Mouse (Mus musculus) splenic B cell, adult 2 months (primary cell): ENCODE measurements around the gene Nagpa.
A peak's percentile ranks its signal among the peaks of the same experiment; 100 is the strongest.
"Not testable (repeated sequence)": the region's sequence is repeated elsewhere in the genome, so short reads cannot be mapped to it uniquely, and the experiment has no call there.

ENCODE experiments used
- DNase-seq: peaks from one replicate; pipeline ENCODE4 v3.0.0-alpha.2; 2011; ENCODE audit warnings: low read depth, low spot score
- H3K27me3 ChIP-seq: 2 replicates; pipeline ENCODE4 v1.6.1; 2012; ENCODE audit warnings: mild to moderate bottlenecking, low read length, moderate library complexity, mixed read lengths; ENCODE audit not compliant: control insufficient read depth, poor library complexity, insufficient read depth, severe bottlenecking
- H3K36me3 ChIP-seq: 2 replicates; pipeline ENCODE4 v1.6.1; 2012; ENCODE audit warnings: mild to moderate bottlenecking, low read length, moderate library complexity, mixed read lengths; ENCODE audit not compliant: control insufficient read depth, poor library complexity, insufficient read depth, severe bottlenecking

The Nagpa gene

GRCm38 (mm10) chr16:5203668-5204433, at the start of gene Nagpa:
Nagpa (minus strand) TSS chr16:5204012.
- DNase-seq, result peak; percentile 84
- H3K36me3 ChIP-seq, result 0 out of 2 replicates have a peak, but pooled peaks cover 1% of the 10 kb centered on the region
- H3K27me3 ChIP-seq, result no peaks in the 10 kb centered on the region

DNA sequence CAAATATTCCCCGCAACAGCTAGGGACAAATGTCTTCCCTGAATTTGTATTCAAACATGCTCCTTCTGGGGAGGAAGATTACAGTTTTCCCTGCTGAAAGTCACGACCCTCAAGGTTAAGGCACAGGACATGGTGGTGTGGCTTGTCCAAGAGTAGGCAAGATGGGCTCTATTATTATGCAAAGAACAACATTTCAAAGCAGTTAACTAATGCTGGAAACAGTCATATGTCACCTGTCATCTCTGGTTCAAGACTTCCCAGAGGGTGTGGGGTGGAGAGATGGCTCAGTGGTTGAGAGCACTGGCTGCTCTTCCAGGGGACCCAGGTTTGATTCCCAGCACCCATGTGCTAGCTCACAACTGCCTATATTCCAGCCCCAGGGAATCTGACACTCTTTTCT, 48.4 kb upstream of the Nagpa start:
- H3K36me3 ChIP-seq, result peaks cover 2% of the 10 kb centered on the region; the same call in 1 of the 2 replicates
- H3K27me3 ChIP-seq, result no peaks in the 10 kb centered on the region
- no peak for DNase-seq

GRCm38 (mm10) chr16:5250891-5251290, 47.1 kb upstream of the Nagpa start:
- H3K27me3 ChIP-seq, result no peaks in the 10 kb centered on the region
- H3K36me3 ChIP-seq, result peaks cover 2% of the 10 kb centered on the region; the same call in 1 of the 2 replicates
- DNase-seq, result no peak

DNA sequence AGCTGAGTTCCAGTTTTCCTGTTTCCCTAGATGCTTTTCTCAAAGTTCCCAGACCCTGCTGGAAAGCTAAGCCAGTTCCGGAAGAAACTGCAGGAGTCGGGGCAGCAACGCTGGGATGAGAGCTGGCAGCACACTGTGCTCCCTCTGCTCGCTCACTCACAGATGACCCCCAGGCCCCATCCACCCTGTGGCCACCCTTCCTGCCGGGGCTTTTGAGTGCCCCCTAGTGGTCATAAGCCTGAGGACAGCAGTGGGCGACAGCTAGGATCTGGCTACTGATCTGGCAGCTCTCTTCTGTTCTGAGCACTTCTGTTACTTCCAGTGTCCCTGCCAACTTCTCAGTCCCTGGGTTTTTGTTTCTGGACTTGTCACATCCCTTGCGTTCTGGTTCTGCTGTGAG, 40.6 kb upstream of the Nagpa start:
- peaks cover 3% of the 10 kb centered on the region for H3K36me3 ChIP-seq
- DNase-seq, result peak; percentile 74
- no peaks in the 10 kb centered on the region for H3K27me3 ChIP-seq

GRCm38 (mm10) chr16:5242882-5243281, 39.1 kb upstream of the Nagpa start:
- no peak for DNase-seq
- no peaks in the 10 kb centered on the region for H3K27me3 ChIP-seq
- H3K36me3 ChIP-seq, result peaks cover 2% of the 10 kb centered on the region

GRCm38 (mm10) chr16:5242355-5242754, 38.5 kb upstream of the Nagpa start:
- no peaks in the 10 kb centered on the region for H3K27me3 ChIP-seq
- H3K36me3 ChIP-seq, result peaks cover 2% of the 10 kb centered on the region
- DNase-seq, result no peak

- no peaks in the 10 kb centered on the region for H3K36me3 ChIP-seq
- H3K27me3 ChIP-seq, result no peaks in the 10 kb centered on the region
- peak; percentile 95 for DNase-seq
These were observed 29.9 kb upstream of the Nagpa start, which contains the start of gene Alg1 for GRCm38 (mm10) chr16:5233418-5234313. Alg1 (plus strand) TSS chr16:5233621.

DNA sequence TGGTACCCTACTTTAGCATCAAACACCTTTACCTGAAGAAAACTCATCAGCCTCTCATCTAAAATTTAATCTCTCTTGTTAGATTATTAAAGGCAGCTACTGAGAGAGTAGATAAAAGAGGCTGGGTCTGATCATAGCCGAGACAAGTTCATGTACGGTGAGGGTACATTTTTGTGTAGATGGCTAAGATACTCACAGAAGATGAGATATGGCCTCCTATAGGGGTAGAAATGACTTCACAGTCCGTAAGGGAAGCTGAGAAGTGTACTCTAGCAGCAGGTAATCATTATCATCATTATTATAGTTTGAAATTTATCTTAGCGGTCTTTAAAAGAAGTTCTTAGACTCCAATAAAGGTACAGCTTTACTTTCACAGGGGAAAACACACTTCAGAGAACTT, 29.2 kb upstream of the Nagpa start:
- H3K27me3 ChIP-seq, result no peaks in the 10 kb centered on the region
- no peaks in the 10 kb centered on the region for H3K36me3 ChIP-seq
- DNase-seq, result no peak

DNA sequence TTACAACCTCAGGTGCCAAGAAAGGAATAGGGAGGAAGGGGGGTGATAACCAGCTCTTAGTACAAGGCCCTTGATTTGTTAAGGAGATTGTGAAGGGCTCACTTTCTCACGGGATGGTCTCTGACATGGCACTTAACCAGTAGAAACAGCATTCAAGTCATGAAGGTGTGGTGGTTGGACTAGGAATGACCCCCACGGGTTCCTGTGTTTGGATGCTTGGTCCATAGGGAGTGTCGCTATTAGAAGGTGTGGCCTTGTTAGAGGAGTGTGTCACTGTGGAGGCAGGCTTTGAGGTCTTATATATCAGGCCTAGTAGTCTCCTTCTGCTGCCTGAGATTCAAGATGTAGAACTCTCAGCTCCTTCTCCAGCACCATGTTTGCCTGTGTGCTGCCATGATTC, 24.3 kb upstream of the Nagpa start:
- not testable (repeated sequence) for DNase-seq, H3K27me3 ChIP-seq, H3K36me3 ChIP-seq

GRCm38 (mm10) chr16:5227501-5227900, 23.7 kb upstream of the Nagpa start:
- not testable (repeated sequence) for H3K36me3 ChIP-seq, DNase-seq, H3K27me3 ChIP-seq

GRCm38 (mm10) chr16:5226534-5226933, 22.7 kb upstream of the Nagpa start:
- not testable (repeated sequence) for H3K27me3 ChIP-seq, H3K36me3 ChIP-seq, DNase-seq

DNA sequence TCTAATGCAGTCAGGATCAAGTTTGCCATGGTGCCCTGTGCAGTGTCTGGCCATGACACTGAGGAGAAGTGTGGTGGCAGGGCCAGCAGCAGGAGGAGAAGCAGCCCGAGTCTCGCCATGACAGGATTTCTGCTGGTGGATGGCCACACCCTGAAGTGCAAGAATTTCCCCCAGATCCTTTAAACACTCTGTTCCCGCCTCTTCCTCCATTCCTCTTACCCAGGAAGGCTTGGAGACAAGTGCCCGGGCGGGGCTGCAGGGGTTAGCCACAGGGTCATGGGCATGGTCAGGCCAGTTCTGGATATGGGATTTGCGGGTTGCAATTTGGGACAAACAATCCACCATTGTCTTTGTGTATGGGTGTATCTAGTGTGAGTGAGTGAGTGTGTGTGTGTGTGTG, 18.3 kb upstream of the Nagpa start, which contains the start of gene AU021092:
Gene AU021092 (minus strand): TSS at position 160 of the 400 bp plus-strand sequence.
- Histone ChIP-seq H3K36me3 (no peaks in the 10 kb centered on the region), H3K27me3 (no peaks in the 10 kb centered on the region)
- DNase-seq, result no peak

GRCm38 (mm10) chr16:5221403-5221802, 17.6 kb upstream of the Nagpa start:
- no peaks in the 10 kb centered on the region for H3K36me3 ChIP-seq
- no peaks in the 10 kb centered on the region for H3K27me3 ChIP-seq
- no peak for DNase-seq

DNA sequence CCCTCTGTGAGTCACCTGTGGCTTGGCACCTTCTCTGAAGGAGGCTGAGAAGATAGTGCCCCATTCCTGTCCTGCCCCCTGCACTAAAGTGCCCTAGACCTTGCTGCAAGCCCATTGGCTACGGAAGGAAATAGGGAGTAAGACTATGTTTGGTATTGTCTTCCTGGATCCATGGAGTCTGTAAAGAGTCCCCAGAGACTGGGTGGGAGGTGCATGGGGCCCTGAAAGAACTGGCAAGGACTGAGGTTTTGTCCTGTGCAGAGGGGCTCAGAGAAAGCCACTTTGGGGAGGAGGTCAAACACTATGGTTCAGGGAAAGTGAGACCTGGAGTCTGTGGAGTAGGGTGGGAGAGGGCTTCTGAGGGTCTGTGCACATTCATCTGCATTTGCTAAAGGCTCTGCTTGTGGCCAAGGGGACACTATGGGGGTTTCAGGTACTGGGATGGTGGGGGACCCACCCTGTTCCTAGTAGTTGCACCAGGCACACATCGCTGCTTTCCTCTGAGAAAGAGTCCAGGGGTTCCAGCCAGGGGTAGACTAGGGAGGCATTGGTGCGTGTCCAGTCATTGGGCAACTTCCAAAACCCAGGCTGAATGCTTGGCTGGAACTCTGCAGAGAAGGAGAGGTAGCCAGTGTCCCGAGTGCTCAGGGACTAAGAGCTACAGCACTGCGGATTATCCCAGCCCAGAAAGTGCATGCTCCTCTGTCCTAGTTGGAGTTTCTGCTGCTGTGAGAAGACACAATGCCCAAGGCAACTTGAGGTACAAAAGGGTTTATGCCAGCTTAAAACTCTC, 13.7 kb upstream of the Nagpa start:
- Histone ChIP-seq H3K36me3 (no peaks in the 10 kb centered on the region), H3K27me3 (no peaks in the 10 kb centered on the region)
- no peak for DNase-seq
